12 mouse cellular contexts compared by ENCODE assay signal in genomic region chr8:107404057-107404456, GRCm38 (mm10). TPM values are rescaled to one million over a fixed set of nuclear protein-coding genes. Genes with fewer than 3 reads are reported as not detected.
DNase-seq lines count a peak whose midpoint lies in the region; ATAC-seq and TF ChIP-seq lines count a peak whose summit lies in the region.
"Had no signal": no experiment of that assay in that cellular context is flagged by ENCODE, and none has a peak within 500 bp of the region (broad histone marks: within the 10 kb centered on the region; RNA-seq: fewer than 3 reads in every experiment).

No protein-coding gene starts in this region.

- 55% methylated on average over 4 of the region's 4 CpGs for whole genome bisulfite sequencing in heart, embryonic 13.5 days
- 71% methylated on average over 4 of the region's 4 CpGs for WGBS in bone marrow, adult 2 months
- 64% methylated on average over 4 of the region's 4 CpGs for WGBS in liver, embryonic 15.5 days (ENCODE audit: insufficient replicate concordance)

- no peak overlapping the region for H3K9ac ChIP-seq in heart, embryonic 13.5 days
- H3K9ac ChIP-seq in liver, embryonic 15.5 days, result peak overlapping the region; percentile 64
- H3K9ac ChIP-seq: limb, embryonic 15.5 days had no signal

- 0 out of 2 replicates have a peak, but pooled peaks cover 2% of the 10 kb centered on the region for H3K27me3 ChIP-seq in heart, embryonic 13.5 days (replicated peaks)
- no peaks in the 10 kb centered on the region for H3K27me3 ChIP-seq in E14TG2a.4 (ENCODE audit: insufficient read depth, low read length)
- H3K27me3 ChIP-seq in liver, embryonic 15.5 days, result no peaks in the 10 kb centered on the region
- H3K27me3 ChIP-seq: limb, embryonic 15.5 days had no signal

- peak overlapping the region; percentile 65 for H3K27ac ChIP-seq in heart, embryonic 13.5 days (replicated peaks)
- H3K27ac ChIP-seq in bone marrow, adult 2 months (ENCODE audit: control insufficient read depth, insufficient read depth, low read depth, low read length, poor library complexity), result peak overlapping the region; percentile 85
- peak overlapping the region; percentile 99 for H3K27ac ChIP-seq in liver, embryonic 15.5 days (replicated peaks)
- H3K27ac ChIP-seq: kidney, postnatal 0 days had no signal

- no peak overlapping the region for H3K4me3 ChIP-seq in heart, embryonic 13.5 days
- H3K4me3 ChIP-seq in E14TG2a.4 (replicated peaks; ENCODE audit: low read length), result peak overlapping the region; percentile 76
- H3K4me3 ChIP-seq in bone marrow, adult 2 months (replicated peaks; ENCODE audit: control insufficient read depth, low read depth, low read length), result peak overlapping the region; percentile 50
- H3K4me3 ChIP-seq in liver, embryonic 15.5 days (replicated peaks), result peak overlapping the region; percentile 62

- peak overlapping the region; percentile 69 for H3K4me2 ChIP-seq in heart, embryonic 13.5 days
- H3K4me2 ChIP-seq in liver, embryonic 15.5 days, result peak overlapping the region; percentile 78

- no peak for ATAC-seq in heart, embryonic 13.5 days (ENCODE audit: extremely low read depth, insufficient number of reproducible peaks, low FRiP score, low TSS enrichment)
- ATAC-seq in liver, embryonic 15.5 days (ENCODE audit: insufficient read depth), result 0 out of 2 replicates have a peak, but pooled peaks have one; percentile 0

- H3K9me3 ChIP-seq in heart, embryonic 13.5 days, result no peaks in the 10 kb centered on the region
- H3K9me3 ChIP-seq in E14TG2a.4 (ENCODE audit: low read length), result no peaks in the 10 kb centered on the region
- no peaks in the 10 kb centered on the region for H3K9me3 ChIP-seq in liver, embryonic 15.5 days (replicated peaks)
- H3K9me3 ChIP-seq: limb, embryonic 15.5 days had no signal

- no peak for TF ChIP-seq CTCF in E14TG2a.4 (conservative IDR thresholded peaks at IDR 0.05; ENCODE audit: low read length)
- no peak for TF ChIP-seq CTCF in bone marrow, adult 2 months (IDR thresholded peaks at IDR 0.05; ENCODE audit: control insufficient read depth, insufficient read depth, low read length)

- H3K36me3 ChIP-seq in heart, embryonic 13.5 days, result peaks cover 11% of the 10 kb centered on the region
- H3K36me3 ChIP-seq in E14TG2a.4 (ENCODE audit: insufficient read depth, low read length), result peaks cover 5% of the 10 kb centered on the region
- no peaks in the 10 kb centered on the region; the same call in 1 of the 2 replicates for H3K36me3 ChIP-seq in liver, embryonic 15.5 days (replicated peaks)

- H3K4me1 ChIP-seq in heart, embryonic 13.5 days, result peaks cover 15% of the 10 kb centered on the region
- H3K4me1 ChIP-seq in E14TG2a.4 (replicated peaks; ENCODE audit: low read depth, low read length), result peaks cover 87% of the 10 kb centered on the region
- no peaks in the 10 kb centered on the region; the same call in 1 of the 2 replicates for H3K4me1 ChIP-seq in bone marrow, adult 2 months (ENCODE audit: control insufficient read depth, insufficient read depth, low read length)
- peaks cover 49% of the 10 kb centered on the region for H3K4me1 ChIP-seq in liver, embryonic 15.5 days (replicated peaks)

- no peak for DNase-seq in heart, adult 8-10 months (ENCODE audit: low spot score)
- DNase-seq in spleen, postnatal 10 days (ENCODE audit: low spot score in 2 of 2), result no peak
- no peak for DNase-seq in adipocyte (ENCODE audit: low spot score)
- DNase-seq: cerebellum, adult 8-10 months; forebrain, postnatal 0 days; right cerebral cortex, postnatal 25 days had no signal

- no peak for TF ChIP-seq POLR2A in bone marrow, adult 2 months (IDR thresholded peaks at IDR 0.05; ENCODE audit: borderline replicate concordance, control insufficient read depth, low read depth, low read length)

RNA-seq across cellular contexts. Expression of gene Nqo1, which starts 1.1 kb away (rescaled TPM):
- 5.7 and 5.9 TPM in 2 replicates for polyA plus RNA-seq in heart, embryonic 13.5 days (2015; fragmentation: Nextera tagmentation; extraction: Ambion mirVana)
- 10 to 100 TPM; 65.1 to 78.9 (median 73.5) TPM for total RNA-seq in heart, adult 8-10 months (2022)
- 8.1 and 14.0 TPM in 2 replicates for polyA plus RNA-seq in bone marrow, adult 2 months (2011; ENCODE audit: insufficient read depth, insufficient read length, low replicate concordance, missing spikeins)
- 14.0 and 15.0 TPM in 2 replicates for polyA plus RNA-seq in liver, embryonic 15.5 days (2015; fragmentation: Nextera tagmentation; extraction: Ambion mirVana)

RNA-seq across cellular contexts. Expression of gene Nob1, which starts 20.8 kb away (rescaled TPM):
- 45.2 and 51.1 TPM in 2 replicates for polyA plus RNA-seq in heart, embryonic 13.5 days (2015; fragmentation: Nextera tagmentation; extraction: Ambion mirVana)
- 10 to 100 TPM; 18.5 to 27.0 (median 24.6) TPM for total RNA-seq in heart, adult 8-10 months (2022)
- polyA plus RNA-seq in bone marrow, adult 2 months (2011; ENCODE audit: insufficient read depth, insufficient read length, low replicate concordance, missing spikeins), result 20.5 and 28.4 TPM in 2 replicates
- polyA plus RNA-seq in liver, embryonic 15.5 days (2015; fragmentation: Nextera tagmentation; extraction: Ambion mirVana), result 26.0 and 27.1 TPM in 2 replicates

RNA-seq across cellular contexts. Expression of gene Wwp2, which starts 32.1 kb away (rescaled TPM):
- polyA plus RNA-seq in heart, embryonic 13.5 days (2015; fragmentation: Nextera tagmentation; extraction: Ambion mirVana), result 28.4 and 30.1 TPM in 2 replicates
- 10 to 100 TPM; 22.2 to 25.0 (median 24.2) TPM for total RNA-seq in heart, adult 8-10 months (2022)
- 61.9 and 103 TPM in 2 replicates for polyA plus RNA-seq in bone marrow, adult 2 months (2011; ENCODE audit: insufficient read depth, insufficient read length, low replicate concordance, missing spikeins)
- polyA plus RNA-seq in liver, embryonic 15.5 days (2015; fragmentation: Nextera tagmentation; extraction: Ambion mirVana), result 29.7 and 32.3 TPM in 2 replicates
